Mouse (Mus musculus) lung, embryonic 14.5 days (tissue): Measurements from ENCODE around the gene Nhsl1. TPM values are rescaled to one million over a fixed set of nuclear protein-coding genes. Genes with fewer than 3 reads are reported as not detected.

Source experiments
- ATAC-seq: fragments of 200-750 bp; cut with Nextera tagmentation; 2 replicates; pipeline ENCODE4 v1.8.0; 2017; ENCODE audit warnings: mild to moderate bottlenecking, moderate TSS enrichment, moderate library complexity; ENCODE audit not compliant: insufficient read depth
- DNase-seq: peaks from one replicate; pipeline ENCODE4 v3.0.0-alpha.2; 2015
- H3K27ac ChIP-seq: fragments of 300-500 bp; sonication (generic); 2 replicates; pipeline ENCODE4 v1.5.1; 2014; ENCODE audit warnings: low read depth, mild to moderate bottlenecking, moderate library complexity
- H3K27me3 ChIP-seq: fragments of 300-500 bp; sonication (generic); 2 replicates; pipeline ENCODE4 v1.6.1; 2014; ENCODE audit warnings: low read length, control low read depth; ENCODE audit not compliant: insufficient read depth
- H3K36me3 ChIP-seq: fragments of 300-500 bp; sonication (generic); 2 replicates; pipeline ENCODE4 v1.6.1; 2014; ENCODE audit warnings: control low read depth; ENCODE audit not compliant: insufficient read depth
- H3K4me1 ChIP-seq: fragments of 300-500 bp; sonication (generic); 2 replicates; pipeline ENCODE4 v1.6.1; 2014; ENCODE audit warnings: antibody characterized with exemption, control low read depth; ENCODE audit not compliant: insufficient read depth
- H3K4me2 ChIP-seq: fragments of 300-500 bp; sonication (generic); 2 replicates; pipeline ENCODE4 v1.6.1; 2014; ENCODE audit warnings: mild to moderate bottlenecking
- H3K4me3 ChIP-seq: fragments of 300-500 bp; sonication (generic); 2 replicates; pipeline ENCODE4 v1.5.1; 2014; ENCODE audit warnings: low read depth, low read length
- H3K9ac ChIP-seq: fragments of 300-500 bp; sonication (generic); 2 replicates; pipeline ENCODE4 v1.6.1; 2014
- H3K9me3 ChIP-seq: fragments of 300-500 bp; sonication (generic); 2 replicates; pipeline ENCODE4 v1.6.1; 2016; ENCODE audit warnings: low read depth, low read length, control low read depth
- CTCF ChIP-seq: IDR thresholded peaks from 2 replicates; pipeline ENCODE4 v1.5.1; 2016; ENCODE audit warnings: antibody characterized with exemption, low read depth
- whole genome bisulfite sequencing: fragments of 180-500 bp; shearing (Covaris S2); extraction: QIAGEN DNeasy Blood & Tissue Kit; methylation state at CpG from one replicate; pipeline ENCODE4 v1.1.7; 2014; 5-methylcytosine and 5-hydroxymethylcytosine counted together
- polyA plus RNA-seq: library from polyadenylated mRNA; unstranded; fragments of >200 nt; fragmentation: Nextera tagmentation; extraction: Ambion mirVana; gene quantifications from 2 replicates; pipeline ENCODE4 v1.2.1, GENCODE M21; 2014

The Nhsl1 gene
- polyA plus RNA-seq, 1 experiment from 2014 or later: 5.5 TPM

DNA sequence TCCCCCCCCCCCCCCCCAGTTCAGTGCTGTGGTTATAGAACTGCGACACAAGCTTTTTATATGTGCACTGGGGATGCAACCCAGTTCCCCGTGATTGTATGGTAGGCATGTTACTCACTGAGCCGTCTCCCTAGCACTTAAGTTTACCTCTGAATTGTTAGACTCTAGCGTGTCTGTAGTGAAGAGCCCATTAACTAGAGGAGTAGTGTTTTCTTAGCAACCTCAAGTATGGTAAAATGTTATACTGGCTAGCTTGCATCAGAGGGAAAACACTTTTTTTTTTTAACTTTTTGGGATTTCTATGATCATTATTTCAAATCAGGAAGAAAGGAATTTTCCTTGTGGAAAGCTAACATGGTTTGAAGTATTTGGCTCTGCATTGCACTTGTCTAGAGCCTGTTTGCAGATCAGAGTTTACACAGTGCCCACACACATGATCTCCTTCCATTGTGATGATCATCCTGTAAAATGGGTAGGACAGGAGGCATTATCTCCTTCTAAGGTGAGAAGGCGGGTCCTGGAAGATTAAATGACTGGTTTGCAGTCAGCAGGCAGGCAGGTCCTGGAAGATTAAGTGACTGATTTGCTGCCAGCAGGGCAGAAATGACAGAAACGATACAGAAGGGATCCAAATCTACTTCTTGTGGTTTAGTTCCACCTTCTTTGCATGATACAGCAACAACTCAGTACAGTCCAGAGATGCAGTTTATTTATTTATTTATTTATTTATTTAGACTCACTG lies 101.6 kb downstream of the Nhsl1 start:
- H3K27ac ChIP-seq: no peak overlapping the region
- H3K4me1 ChIP-seq: no peaks in the 10 kb centered on the region
- no peak overlapping the region for H3K9ac ChIP-seq
- H3K4me3 ChIP-seq: no peak overlapping the region
- 66% methylated on average over 6 of the region's 6 CpGs for WGBS
- no peaks in the 10 kb centered on the region for H3K9me3 ChIP-seq
- no peaks in the 10 kb centered on the region for H3K27me3 ChIP-seq
- DNase-seq (no peak), ATAC-seq (no peak)
- TF ChIP-seq CTCF: no peak
- H3K4me2 ChIP-seq: no peak overlapping the region
- no peaks in the 10 kb centered on the region for H3K36me3 ChIP-seq

DNA sequence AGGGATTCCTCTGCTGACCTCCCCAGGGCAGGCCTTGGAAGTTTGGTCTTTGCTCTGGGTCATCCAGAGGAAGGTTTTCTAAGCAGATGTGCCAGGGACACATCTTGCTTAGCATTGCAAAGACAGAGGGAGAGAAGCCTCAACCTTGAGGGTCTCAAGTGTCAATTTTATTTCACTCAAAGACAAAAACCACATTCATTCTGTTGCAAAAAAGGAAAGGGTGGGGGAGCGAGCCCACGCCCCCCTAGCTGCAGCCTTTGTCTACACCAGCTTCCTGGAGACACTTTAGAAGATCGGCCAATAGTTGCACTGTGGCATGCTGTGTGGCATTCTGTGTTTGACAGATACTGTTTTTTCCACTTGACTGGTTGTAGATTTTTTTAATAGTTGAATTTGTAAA lies 104.2 kb downstream of the Nhsl1 start:
- H3K4me3 ChIP-seq: no peak overlapping the region
- 70% methylated on average over 3 of the region's 3 CpGs for WGBS
- H3K9me3 ChIP-seq: no peaks in the 10 kb centered on the region
- ATAC-seq: no peak
- H3K27ac ChIP-seq: no peak overlapping the region
- TF ChIP-seq CTCF: no peak
- no peaks in the 10 kb centered on the region for H3K36me3 ChIP-seq
- no peaks in the 10 kb centered on the region for H3K27me3 ChIP-seq
- no peak for DNase-seq
- no peak overlapping the region for H3K4me2 ChIP-seq
- no peaks in the 10 kb centered on the region for H3K4me1 ChIP-seq
- no peak overlapping the region for H3K9ac ChIP-seq

DNA sequence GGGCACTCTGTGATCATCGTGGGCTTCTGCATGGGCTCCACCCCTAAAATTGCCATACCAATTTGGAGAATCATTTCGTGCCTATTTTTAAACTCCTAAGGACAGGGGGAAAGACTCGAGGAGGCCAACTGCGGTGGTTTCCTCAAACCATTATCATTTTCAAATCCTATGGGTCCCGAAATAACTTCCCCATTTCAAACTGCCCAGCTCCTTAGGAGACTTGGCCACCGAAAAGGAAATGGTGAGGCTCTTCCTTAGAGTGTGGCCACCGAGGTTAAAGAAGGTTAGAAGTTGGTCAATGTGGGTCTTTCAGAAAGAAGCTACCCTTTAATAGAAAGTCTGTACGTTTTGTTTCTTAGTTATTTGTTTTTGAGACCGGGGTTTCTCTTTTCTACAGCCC lies 104.8 kb downstream of the Nhsl1 start:
- Histone ChIP-seq H3K4me1 (no peaks in the 10 kb centered on the region), H3K36me3 (no peaks in the 10 kb centered on the region), H3K9me3 (no peaks in the 10 kb centered on the region), H3K27ac (no peak overlapping the region), H3K27me3 (no peaks in the 10 kb centered on the region), H3K4me2 (no peak overlapping the region), H3K4me3 (no peak overlapping the region), H3K9ac (no peak overlapping the region)
- WGBS: 77% methylated on average over 9 of the region's 9 CpGs
- DNase-seq (no peak), ATAC-seq (no peak)
- TF ChIP-seq CTCF: no peak

DNA sequence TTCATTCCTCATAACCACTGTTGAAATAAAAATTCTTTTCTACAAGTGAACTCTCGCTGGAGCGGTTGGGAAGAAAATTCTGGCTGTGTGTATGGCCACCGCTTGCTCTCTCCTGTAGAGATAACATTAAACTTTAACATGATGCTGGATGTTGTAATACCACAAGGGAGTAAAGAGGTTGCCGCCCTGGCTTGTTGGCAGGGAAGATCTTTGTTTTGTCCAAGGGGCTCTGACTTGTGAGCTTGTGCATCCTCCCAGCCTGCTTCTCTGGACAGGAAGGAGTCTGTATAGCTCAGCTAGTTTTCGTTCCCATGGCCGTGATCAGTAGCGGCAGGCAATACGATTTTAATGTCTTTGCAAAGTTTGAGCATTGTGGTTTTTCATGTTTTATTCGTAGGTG lies 109.1 kb downstream of the Nhsl1 start:
- ATAC-seq (no peak), DNase-seq (no peak)
- Histone ChIP-seq H3K36me3 (no peaks in the 10 kb centered on the region), H3K27ac (no peak overlapping the region), H3K4me1 (no peaks in the 10 kb centered on the region; the same call in 1 of the 2 replicates), H3K4me3 (no peak overlapping the region), H3K9ac (no peak overlapping the region), H3K4me2 (no peak overlapping the region), H3K27me3 (no peaks in the 10 kb centered on the region), H3K9me3 (no peaks in the 10 kb centered on the region)
- no peak for TF ChIP-seq CTCF
- WGBS: 86% methylated on average over 9 of the region's 9 CpGs

DNA sequence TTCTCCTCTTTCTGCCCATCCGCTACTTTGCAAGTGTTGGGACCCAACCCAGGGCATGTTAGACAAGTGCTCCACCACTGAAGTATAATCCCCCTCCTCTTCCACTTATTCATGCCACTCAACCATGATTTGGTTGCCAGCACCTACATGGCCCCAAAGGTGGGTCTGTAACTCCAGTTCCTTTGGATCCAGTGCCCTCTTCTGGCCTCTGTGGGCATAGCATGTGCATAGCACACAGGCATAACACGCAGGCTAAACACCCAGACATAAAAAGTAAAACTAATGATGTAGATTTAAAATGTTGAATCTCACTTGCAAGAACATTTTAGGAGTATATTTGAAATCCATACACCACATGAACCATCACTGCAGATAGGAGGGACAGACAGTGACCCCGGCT lies 110.7 kb downstream of the Nhsl1 start:
- no peak overlapping the region for H3K9ac ChIP-seq
- peak; percentile 48 for TF ChIP-seq CTCF
- WGBS: 94% methylated on average over 3 of the region's 3 CpGs
- H3K4me1 ChIP-seq: no peaks in the 10 kb centered on the region; the same call in 1 of the 2 replicates
- no peaks in the 10 kb centered on the region for H3K36me3 ChIP-seq
- H3K27me3 ChIP-seq: no peaks in the 10 kb centered on the region
- no peak overlapping the region for H3K4me3 ChIP-seq
- ATAC-seq (no peak), DNase-seq (no peak)
- H3K27ac ChIP-seq: peak overlapping the region; percentile 65
- no peak overlapping the region for H3K4me2 ChIP-seq
- H3K9me3 ChIP-seq: no peaks in the 10 kb centered on the region

DNA sequence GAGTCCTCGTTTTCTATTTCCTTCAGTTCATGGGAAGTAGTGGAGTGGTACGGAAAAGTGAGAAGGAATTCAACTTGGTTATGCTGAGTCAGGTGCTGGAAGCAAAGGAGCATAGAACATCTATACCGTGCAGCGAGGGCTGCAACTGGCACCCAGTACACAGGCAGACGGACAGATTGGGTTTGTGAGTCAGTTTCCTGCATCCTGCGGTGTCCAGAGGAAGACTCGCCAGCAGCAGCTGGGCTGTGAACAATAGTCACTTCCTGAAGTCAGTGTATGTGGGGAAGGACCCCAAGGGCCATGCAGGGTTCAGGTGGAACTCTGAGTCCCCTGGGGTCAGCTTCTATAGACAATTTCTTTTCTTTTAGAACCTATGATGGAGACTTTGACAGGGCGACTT lies 111.4 kb downstream of the Nhsl1 start:
- 72% methylated on average over 8 of the region's 8 CpGs for WGBS
- Histone ChIP-seq H3K36me3 (no peaks in the 10 kb centered on the region), H3K9ac (no peak overlapping the region), H3K4me3 (no peak overlapping the region), H3K27me3 (no peaks in the 10 kb centered on the region), H3K27ac (peak overlapping the region; percentile 79), H3K4me2 (0 out of 2 replicates have a peak overlapping the region, but pooled peaks have one; percentile 10), H3K9me3 (no peaks in the 10 kb centered on the region), H3K4me1 (no peaks in the 10 kb centered on the region; the same call in 1 of the 2 replicates)
- peak; percentile 51 for DNase-seq
- no peak for TF ChIP-seq CTCF
- peak; percentile 42; the same call in 1 of the 2 replicates for ATAC-seq

DNA sequence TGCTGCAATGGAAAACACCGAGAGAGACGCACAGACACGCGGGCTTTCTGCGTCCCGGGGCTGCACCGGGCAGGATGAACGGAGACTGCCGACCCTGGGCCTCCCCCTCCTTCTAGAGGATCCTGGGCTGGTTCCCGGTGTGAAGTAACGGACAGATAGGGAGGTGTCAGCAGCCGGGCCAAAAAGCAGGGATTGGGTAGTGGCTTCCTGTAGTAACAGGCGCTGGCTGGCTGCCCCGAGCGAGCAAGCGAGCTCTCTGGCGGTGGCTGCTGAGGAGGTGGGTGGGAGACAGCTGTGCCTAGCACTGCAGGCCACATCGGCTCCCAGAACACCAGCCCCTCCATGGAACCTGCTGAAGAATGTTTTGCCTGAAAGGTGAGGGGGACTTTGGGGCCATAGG lies 112.2 kb downstream of the Nhsl1 start:
- H3K36me3 ChIP-seq: no peaks in the 10 kb centered on the region
- H3K27me3 ChIP-seq: no peaks in the 10 kb centered on the region
- peak overlapping the region; percentile 47 for H3K9ac ChIP-seq
- H3K4me1 ChIP-seq: peaks cover 4% of the 10 kb centered on the region; the same call in 1 of the 2 replicates
- ATAC-seq (peak; percentile 95), DNase-seq (peak; percentile 86)
- 0 out of 2 replicates have a peak, but pooled peaks have one; percentile 7 for TF ChIP-seq CTCF
- H3K27ac ChIP-seq: peak overlapping the region; percentile 79
- WGBS: 7% methylated on average over 18 of the region's 18 CpGs
- H3K4me3 ChIP-seq: peak overlapping the region; percentile 25
- peak overlapping the region; percentile 68 for H3K4me2 ChIP-seq
- H3K9me3 ChIP-seq: no peaks in the 10 kb centered on the region
